Mouse (Mus musculus): ENCODE results near the gene Trnau1ap.

DNA sequence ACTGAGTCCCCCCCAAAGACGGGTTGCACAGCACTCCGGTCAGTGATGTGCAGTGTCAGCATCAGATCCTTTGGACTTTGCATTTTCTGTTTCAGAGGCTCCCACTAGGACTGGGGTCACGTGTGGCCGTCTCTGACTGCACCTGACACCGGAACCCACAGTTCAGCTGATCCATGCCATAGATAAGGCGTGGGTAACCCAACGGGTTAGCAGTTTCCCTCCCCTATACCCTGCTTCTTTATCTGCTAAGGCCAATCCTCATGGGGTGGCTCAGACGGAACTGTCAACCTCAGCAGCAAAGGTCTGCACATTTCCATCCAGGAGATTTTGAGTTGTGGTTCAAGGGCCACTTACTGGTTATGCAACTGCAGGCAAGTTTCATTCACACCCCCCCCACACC lies 24.1 kb downstream of the Trnau1ap start:
- TF ChIP-seq CTCF (IDR thresholded peaks at IDR 0.05; ENCODE audit: borderline replicate concordance, control insufficient read depth, extremely low read depth, insufficient read depth, low read length, poor library complexity) (no peak), POLR2A (IDR thresholded peaks at IDR 0.05; ENCODE audit: control insufficient read depth, extremely low read depth, insufficient read depth, low read length, poor library complexity) (no peak)
